Mouse (Mus musculus): ENCODE data around the gene Nudt12.

Nudt12 gene

GRCm38 (mm10) chr17:59013091-59013459, at the start of gene Nudt12:
Nudt12 (minus strand) TSS chr17:59013372.
- DNase-seq (ENCODE audit: low spot score), result no peak

GRCm38 (mm10) chr17:59053306-59053705, 40.1 kb upstream of the Nudt12 start:
- DNase-seq (ENCODE audit: low spot score), result no peak

GRCm38 (mm10) chr17:59039754-59040153, 26.6 kb upstream of the Nudt12 start:
- DNase-seq (ENCODE audit: low spot score), result no peak

- no peak for DNase-seq (ENCODE audit: low spot score)
Measured at GRCm38 (mm10) chr17:59033445-59033844, 20.3 kb upstream of the Nudt12 start.

GRCm38 (mm10) chr17:59026336-59026735, 13.2 kb upstream of the Nudt12 start:
- no peak for DNase-seq (ENCODE audit: low spot score)

- DNase-seq (ENCODE audit: low spot score), result no peak
Measured at GRCm38 (mm10) chr17:59024502-59024901, 11.3 kb upstream of the Nudt12 start.

GRCm38 (mm10) chr17:59023971-59024370, 10.8 kb upstream of the Nudt12 start:
- DNase-seq (ENCODE audit: low spot score), result no peak

GRCm38 (mm10) chr17:59018666-59019065, 5.5 kb upstream of the Nudt12 start:
- DNase-seq (ENCODE audit: low spot score), result no peak

GRCm38 (mm10) chr17:59012421-59013090, 616 bp downstream of the Nudt12 start:
- DNase-seq (ENCODE audit: low spot score), result no peak

- DNase-seq (ENCODE audit: low spot score), result no peak
Measured at GRCm38 (mm10) chr17:59011546-59012307, 1.4 kb downstream of the Nudt12 start.

GRCm38 (mm10) chr17:58991275-58991674, 21.9 kb downstream of the Nudt12 start, which contains the start of gene Pdzph1:
Pdzph1 (minus strand) TSS chr17:58991375.
- DNase-seq (ENCODE audit: low spot score), result no peak

GRCm38 (mm10) chr17:58973237-58973636, 39.9 kb downstream of the Nudt12 start:
- no peak for DNase-seq (ENCODE audit: low spot score)

GRCm38 (mm10) chr17:58959905-58960304, 53.3 kb downstream of the Nudt12 start:
- DNase-seq (ENCODE audit: low spot score), result no peak

- no peak for DNase-seq (ENCODE audit: low spot score)
Measured at GRCm38 (mm10) chr17:58957055-58957454, 56.1 kb downstream of the Nudt12 start.

Data from urinary bladder, postnatal 10 days (tissue).